Mouse (Mus musculus): Measurements from ENCODE around the gene Gm15557.

DNA sequence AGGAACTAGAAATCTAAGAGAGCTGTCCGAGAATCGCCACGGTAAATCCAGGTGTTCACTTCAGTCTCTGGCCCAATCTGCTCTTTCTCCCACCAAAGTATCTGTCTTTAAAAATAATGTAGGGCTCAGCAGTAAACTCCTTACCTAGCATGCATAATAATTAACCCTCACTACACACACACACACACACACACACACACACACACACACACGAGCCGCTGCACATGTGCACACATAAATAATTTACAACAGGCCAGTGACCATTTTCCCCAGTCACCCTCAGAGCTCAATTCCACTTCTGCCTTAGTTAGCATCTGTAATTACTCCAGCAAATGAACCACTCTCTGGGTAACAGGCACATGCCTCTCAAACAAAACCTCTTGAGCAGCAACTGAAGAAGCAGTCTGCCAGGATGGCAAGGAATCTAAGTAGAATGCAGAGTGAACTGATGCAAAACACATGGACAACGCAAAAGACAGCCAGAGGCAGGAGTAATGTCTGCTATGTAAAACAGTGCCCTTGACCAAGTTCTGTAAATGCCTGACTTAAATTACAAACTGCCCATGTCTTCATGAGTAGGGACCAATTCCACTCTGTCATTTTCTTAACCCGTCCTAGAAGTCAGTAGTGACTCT lies 11.7 kb upstream of the Gm15557 start:
- no peak for TF ChIP-seq CTCF (IDR thresholded peaks at IDR 0.05; ENCODE audit: borderline replicate concordance, insufficient read depth, low read length)
- no peak for TF ChIP-seq POLR2A (IDR thresholded peaks at IDR 0.05; ENCODE audit: low read depth, low read length)

All from embryonic fibroblast, embryonic 13.5 days (primary cell).